Mouse (Mus musculus) midbrain, embryonic 13.5 days (tissue): ENCODE data around the gene Pspn. TPM values are rescaled to one million over a fixed set of nuclear protein-coding genes. Genes with fewer than 3 reads are reported as not detected.

Experiments used
- ATAC-seq: fragments of 200-750 bp; cut with Nextera tagmentation; 2 replicates; pipeline ENCODE4 v1.8.0; 2017; ENCODE audit warnings: mild to moderate bottlenecking, moderate TSS enrichment, moderate library complexity
- H3K27ac ChIP-seq: fragments of 300-500 bp; sonication (generic); 2 replicates; pipeline ENCODE4 v1.5.1; 2015; ENCODE audit warnings: inconsistent platforms, mild to moderate bottlenecking, moderate library complexity
- H3K27me3 ChIP-seq: fragments of 300-500 bp; sonication (generic); 2 replicates; pipeline ENCODE4 v1.6.1; 2015; ENCODE audit warnings: mild to moderate bottlenecking, inconsistent platforms
- H3K36me3 ChIP-seq: fragments of 300-500 bp; sonication (generic); 2 replicates; pipeline ENCODE4 v1.6.1; 2015; ENCODE audit warnings: mild to moderate bottlenecking, inconsistent platforms
- H3K4me1 ChIP-seq: fragments of 300-500 bp; sonication (generic); replicated peaks from 2 replicates; pipeline ENCODE4 v1.6.1; 2015; ENCODE audit warnings: inconsistent platforms
- H3K4me2 ChIP-seq: fragments of 300-500 bp; sonication (generic); replicated peaks from 2 replicates; pipeline ENCODE4 v1.6.1; 2015; ENCODE audit warnings: moderate library complexity, mild to moderate bottlenecking, inconsistent platforms
- H3K4me3 ChIP-seq: fragments of 300-500 bp; sonication (generic); replicated peaks from 2 replicates; pipeline ENCODE4 v1.5.1; 2015; ENCODE audit warnings: mild to moderate bottlenecking, inconsistent platforms
- H3K9ac ChIP-seq: fragments of 300-500 bp; sonication (generic); replicated peaks from 2 replicates; pipeline ENCODE4 v1.6.1; 2015; ENCODE audit warnings: mild to moderate bottlenecking, inconsistent platforms
- H3K9me3 ChIP-seq: fragments of 300-500 bp; sonication (generic); 2 replicates; pipeline ENCODE4 v1.6.1; 2016; ENCODE audit warnings: mild to moderate bottlenecking, inconsistent platforms
- WGBS: fragments of 180-500 bp; shearing (Covaris S2); methylation state at CpG from one replicate; pipeline ENCODE4 v1.1.7; 2015; 5-methylcytosine and 5-hydroxymethylcytosine counted together
- polyA plus RNA-seq: library from polyadenylated mRNA; unstranded; fragments of >200 nt; fragmentation: Nextera tagmentation; extraction: Ambion mirVana; gene quantifications from 2 replicates; pipeline ENCODE4 v1.2.1, GENCODE M21; 2015

The Pspn gene
- polyA plus RNA-seq, 1 experiment from 2014 or later = not detected

- peak; percentile 97 for ATAC-seq
- Histone ChIP-seq H3K27ac (peak within 1 kb of the TSS; percentile 85), H3K27me3 (no peaks in the 10 kb centered on the region), H3K36me3 (peaks cover 36% of the 10 kb centered on the region), H3K4me2 (peak within 1 kb of the TSS; percentile 70), H3K9me3 (no peaks in the 10 kb centered on the region), H3K9ac (peak within 1 kb of the TSS; percentile 86), H3K4me3 (peak within 1 kb of the TSS; percentile 83), H3K4me1 (peaks cover 20% of the 10 kb centered on the region)
- WGBS = under 1% methylated on average over 52 of the region's 52 CpGs
Observed at GRCm38 (mm10) chr17:56990115-56990746, 9.6 kb downstream of the Pspn start, which contains the start of gene Clpp. TSS of gene Clpp (plus strand) at chr17:56990305.

- Histone ChIP-seq H3K9me3 (no peaks in the 10 kb centered on the region), H3K9ac (peak overlapping the region; percentile 76), H3K4me2 (peak overlapping the region; percentile 70), H3K27ac (peak overlapping the region; percentile 85), H3K4me3 (peak overlapping the region; percentile 83), H3K4me1 (peaks cover 20% of the 10 kb centered on the region), H3K36me3 (peaks cover 29% of the 10 kb centered on the region), H3K27me3 (no peaks in the 10 kb centered on the region)
- WGBS = 2% methylated on average over 25 of the region's 25 CpGs
- peak; percentile 95 for ATAC-seq
Observed at GRCm38 (mm10) chr17:56989467-56990114, 10.2 kb downstream of the Pspn start.

- WGBS = 78% methylated on average over 7 of the region's 7 CpGs
- H3K27me3 ChIP-seq = no peaks in the 10 kb centered on the region
- H3K4me1 ChIP-seq = peaks cover 20% of the 10 kb centered on the region
- peak overlapping the region; percentile 85 for H3K27ac ChIP-seq
- peak overlapping the region; percentile 83 for H3K4me3 ChIP-seq
- no peaks in the 10 kb centered on the region for H3K9me3 ChIP-seq
- H3K36me3 ChIP-seq = peaks cover 23% of the 10 kb centered on the region
- peak overlapping the region; percentile 70 for H3K4me2 ChIP-seq
- ATAC-seq = no peak
- H3K9ac ChIP-seq = peak overlapping the region; percentile 76
Observed at GRCm38 (mm10) chr17:56988921-56989430, 10.8 kb downstream of the Pspn start.

- Histone ChIP-seq H3K9me3 (no peaks in the 10 kb centered on the region), H3K4me1 (peaks cover 20% of the 10 kb centered on the region), H3K4me2 (no peak overlapping the region), H3K4me3 (no peak overlapping the region), H3K9ac (no peak overlapping the region), H3K27ac (no peak overlapping the region), H3K36me3 (peaks cover 18% of the 10 kb centered on the region), H3K27me3 (no peaks in the 10 kb centered on the region)
- no peak for ATAC-seq
- WGBS = 91% methylated on average over 7 of the region's 7 CpGs
Observed at GRCm38 (mm10) chr17:56988441-56988840, 11.4 kb downstream of the Pspn start.

GRCm38 (mm10) chr17:56986105-56986805, 13.6 kb downstream of the Pspn start:
- Histone ChIP-seq H3K36me3 (no peaks in the 10 kb centered on the region), H3K27me3 (no peaks in the 10 kb centered on the region), H3K4me1 (peaks cover 8% of the 10 kb centered on the region), H3K4me3 (no peak overlapping the region), H3K4me2 (no peak overlapping the region), H3K9me3 (no peaks in the 10 kb centered on the region), H3K27ac (no peak overlapping the region), H3K9ac (no peak overlapping the region)
- 86% methylated on average over 3 of the region's 3 CpGs for WGBS
- ATAC-seq = no peak

- H3K27ac ChIP-seq = no peak overlapping the region
Observed at GRCm38 (mm10) chr17:56985656-56986055, 14.2 kb downstream of the Pspn start.

GRCm38 (mm10) chr17:56984886-56985285, 14.9 kb downstream of the Pspn start:
- Histone ChIP-seq H3K27me3 (no peaks in the 10 kb centered on the region), H3K4me2 (no peak overlapping the region), H3K4me3 (no peak overlapping the region), H3K9me3 (no peaks in the 10 kb centered on the region), H3K27ac (no peak overlapping the region), H3K9ac (no peak overlapping the region), H3K36me3 (no peaks in the 10 kb centered on the region), H3K4me1 (no peaks in the 10 kb centered on the region)
- no peak for ATAC-seq
- WGBS = 89% methylated on average over 9 of the region's 9 CpGs

More at GRCm38 (mm10) chr17:56985656-56986055, 14.2 kb downstream of the Pspn start:
- Histone ChIP-seq H3K4me3 (no peak overlapping the region), H3K4me2 (no peak overlapping the region), H3K36me3 (no peaks in the 10 kb centered on the region), H3K27me3 (no peaks in the 10 kb centered on the region), H3K4me1 (peaks cover 2% of the 10 kb centered on the region), H3K9me3 (no peaks in the 10 kb centered on the region), H3K9ac (no peak overlapping the region)
- no peak for ATAC-seq
- WGBS = 75% methylated on average over 3 of the region's 3 CpGs

- no peak within 1 kb of the TSS for H3K9ac ChIP-seq
- H3K36me3 ChIP-seq = no peaks in the 10 kb centered on the region
- no peak for ATAC-seq
- no peak within 1 kb of the TSS for H3K4me2 ChIP-seq
- WGBS = 87% methylated on average over 5 of the region's 5 CpGs
- no peak within 1 kb of the TSS for H3K4me3 ChIP-seq
- no peak within 1 kb of the TSS for H3K27ac ChIP-seq
- H3K4me1 ChIP-seq = no peaks in the 10 kb centered on the region
- H3K27me3 ChIP-seq = no peaks in the 10 kb centered on the region
- no peaks in the 10 kb centered on the region for H3K9me3 ChIP-seq
Observed at GRCm38 (mm10) chr17:56982013-56982412, 17.8 kb downstream of the Pspn start, which contains the start of gene Acer1. TSS of gene Acer1 (minus strand) at chr17:56982126.

GRCm38 (mm10) chr17:56981049-56981448, 18.8 kb downstream of the Pspn start:
- Histone ChIP-seq H3K9me3 (no peaks in the 10 kb centered on the region), H3K4me3 (no peak overlapping the region), H3K27me3 (no peaks in the 10 kb centered on the region), H3K36me3 (no peaks in the 10 kb centered on the region), H3K9ac (no peak overlapping the region), H3K27ac (no peak overlapping the region), H3K4me2 (no peak overlapping the region), H3K4me1 (no peaks in the 10 kb centered on the region)
- ATAC-seq = no peak
- 75% methylated on average over 7 of the region's 7 CpGs for whole genome bisulfite sequencing

GRCm38 (mm10) chr17:56979524-56979923, 20.3 kb downstream of the Pspn start:
- no peak overlapping the region for H3K9ac ChIP-seq
- H3K4me3 ChIP-seq = no peak overlapping the region
- no peak overlapping the region for H3K4me2 ChIP-seq
- no peaks in the 10 kb centered on the region for H3K36me3 ChIP-seq
- H3K27me3 ChIP-seq = no peaks in the 10 kb centered on the region
- no peaks in the 10 kb centered on the region for H3K9me3 ChIP-seq
- whole genome bisulfite sequencing = 47% methylated on average over 6 of the region's 8 CpGs
- no peaks in the 10 kb centered on the region for H3K4me1 ChIP-seq
- no peak for ATAC-seq
- no peak overlapping the region for H3K27ac ChIP-seq

GRCm38 (mm10) chr17:56976531-56977390, 23.1 kb downstream of the Pspn start:
- no peak overlapping the region for H3K4me3 ChIP-seq
- H3K36me3 ChIP-seq = no peaks in the 10 kb centered on the region
- no peaks in the 10 kb centered on the region for H3K9me3 ChIP-seq
- H3K4me2 ChIP-seq = no peak overlapping the region
- no peak for ATAC-seq
- no peaks in the 10 kb centered on the region for H3K4me1 ChIP-seq
- H3K27me3 ChIP-seq = no peaks in the 10 kb centered on the region
- no peak overlapping the region for H3K27ac ChIP-seq
- 80% methylated on average over 8 of the region's 8 CpGs for WGBS
- no peak overlapping the region for H3K9ac ChIP-seq
